Mouse (Mus musculus) bone marrow, adult 2 months (tissue): ENCODE data around the gene Suclg2.

Experiments used
- CTCF ChIP-seq: fragments of 200-500 bp; IDR thresholded peaks from 2 replicates; pipeline ENCODE4 v1.5.1; 2011; ENCODE audit warnings: low read length, control low read depth; ENCODE audit not compliant: control insufficient read depth, insufficient read depth
- POLR2A ChIP-seq: fragments of 200-500 bp; IDR thresholded peaks from 2 replicates; pipeline ENCODE4 v1.6.1; 2011; ENCODE audit warnings: low read depth, mild to moderate bottlenecking, control low read depth, low read length, borderline replicate concordance; ENCODE audit not compliant: control insufficient read depth

GRCm38 (mm10) chr6:95694910-95695309 is 23.7 kb downstream of the Suclg2 start:
- TF ChIP-seq POLR2A = no peak
- no peak for TF ChIP-seq CTCF
